Mouse (Mus musculus) urinary bladder, postnatal 25 days (tissue): ENCODE measurements around the gene 2010111I01Rik.

Experiments used
- DNase-seq: peaks from one replicate; pipeline ENCODE4 v3.0.0; 2022; ENCODE audit warnings: low spot score

Gene 2010111I01Rik

DNA sequence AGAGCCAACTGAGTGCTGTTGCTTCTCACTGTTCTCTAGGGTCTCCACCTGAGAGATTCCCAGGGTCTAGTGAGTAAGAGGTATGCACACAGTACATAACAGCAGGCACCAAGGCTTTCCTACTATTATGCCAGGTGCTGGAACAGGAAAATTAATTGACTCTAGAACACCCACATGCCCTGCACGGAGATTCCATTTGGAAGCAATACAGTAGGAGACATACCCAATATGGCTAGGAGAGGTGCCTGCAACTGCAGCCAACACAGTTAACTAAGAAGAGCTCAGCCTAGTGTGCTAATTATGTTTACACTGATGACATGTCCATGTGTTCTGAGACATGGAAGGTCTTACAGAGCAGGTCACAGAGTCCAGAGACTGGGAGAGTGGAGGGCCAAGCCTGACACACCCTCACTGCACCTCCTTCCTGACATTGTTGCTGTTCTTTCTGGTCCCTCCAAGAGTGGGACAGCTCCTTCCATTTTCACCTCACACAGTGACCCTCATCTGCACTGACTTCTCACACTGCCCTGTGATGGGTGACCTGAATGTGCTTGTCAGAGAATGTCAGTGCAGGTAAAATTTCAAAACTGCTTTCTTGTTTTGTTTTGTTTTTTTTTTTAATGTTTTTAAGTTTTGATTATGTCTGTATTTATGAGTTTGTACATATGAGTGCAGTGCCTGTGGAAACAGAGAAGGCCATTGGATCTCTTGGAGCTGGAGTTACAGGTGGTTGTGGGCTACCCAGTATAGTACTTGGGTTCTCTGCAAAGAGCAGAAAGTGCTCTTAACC lies 297.7 kb downstream of the 2010111I01Rik start:
- no peak for DNase-seq

DNA sequence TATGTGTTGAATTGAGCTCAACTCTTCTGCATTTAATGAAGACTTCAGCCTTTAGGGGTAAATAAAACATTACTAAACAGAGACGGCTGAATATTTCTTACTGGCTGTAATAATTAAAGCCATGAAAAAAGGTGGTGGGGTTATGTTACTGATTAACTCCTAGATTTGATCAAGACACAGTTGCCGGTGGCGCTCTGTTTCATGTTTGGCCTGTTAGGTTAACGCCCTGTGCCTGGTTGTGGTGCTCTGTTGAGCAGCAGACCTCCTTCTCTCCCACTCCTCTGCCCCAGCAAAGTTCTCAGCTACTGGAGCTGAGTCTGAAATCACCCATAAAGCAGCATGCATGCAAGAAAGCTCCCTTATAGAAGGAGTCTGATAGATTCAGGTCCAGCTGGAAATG lies 303.7 kb downstream of the 2010111I01Rik start:
- no peak for DNase-seq

DNA sequence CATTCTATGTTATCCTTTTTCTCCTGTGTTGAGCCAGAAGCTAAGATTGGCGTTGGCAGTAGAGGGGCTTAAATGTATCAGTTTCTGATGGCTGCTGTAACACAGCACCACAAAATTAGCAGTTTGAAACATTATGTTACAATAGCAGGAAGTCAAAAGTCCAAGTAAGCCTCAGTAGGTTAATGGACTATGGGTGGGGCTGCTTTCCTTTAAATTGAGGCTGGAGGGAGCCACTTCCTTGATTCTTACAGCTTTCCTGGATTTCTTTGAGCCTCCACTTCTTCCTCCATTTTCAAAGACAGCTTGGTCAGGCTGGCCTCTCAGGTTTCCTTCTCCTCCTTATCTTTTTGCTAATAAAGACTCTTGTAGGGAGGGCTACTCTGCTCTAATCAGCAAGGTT lies 304.1 kb downstream of the 2010111I01Rik start:
- DNase-seq: no peak

DNA sequence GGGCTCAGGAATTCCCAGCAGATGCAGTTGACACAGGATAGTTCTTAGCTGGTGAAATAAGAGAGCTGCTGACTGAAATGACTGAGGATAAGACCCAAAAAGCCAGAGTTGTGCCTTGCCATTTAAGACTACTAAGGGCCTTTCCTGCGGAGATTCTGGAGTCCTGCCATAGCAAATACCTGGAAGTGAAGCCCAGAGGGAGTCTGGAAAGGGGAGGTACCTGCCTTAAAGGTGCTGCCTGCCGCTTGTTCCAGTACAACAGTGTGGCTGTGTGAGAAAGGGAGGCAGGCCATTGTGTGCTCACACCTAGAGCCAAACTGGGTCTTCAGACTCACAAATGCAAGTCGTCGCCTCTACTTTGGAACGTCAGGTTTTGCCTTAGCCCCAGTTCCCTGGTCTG lies 305.5 kb downstream of the 2010111I01Rik start:
- no peak for DNase-seq

DNA sequence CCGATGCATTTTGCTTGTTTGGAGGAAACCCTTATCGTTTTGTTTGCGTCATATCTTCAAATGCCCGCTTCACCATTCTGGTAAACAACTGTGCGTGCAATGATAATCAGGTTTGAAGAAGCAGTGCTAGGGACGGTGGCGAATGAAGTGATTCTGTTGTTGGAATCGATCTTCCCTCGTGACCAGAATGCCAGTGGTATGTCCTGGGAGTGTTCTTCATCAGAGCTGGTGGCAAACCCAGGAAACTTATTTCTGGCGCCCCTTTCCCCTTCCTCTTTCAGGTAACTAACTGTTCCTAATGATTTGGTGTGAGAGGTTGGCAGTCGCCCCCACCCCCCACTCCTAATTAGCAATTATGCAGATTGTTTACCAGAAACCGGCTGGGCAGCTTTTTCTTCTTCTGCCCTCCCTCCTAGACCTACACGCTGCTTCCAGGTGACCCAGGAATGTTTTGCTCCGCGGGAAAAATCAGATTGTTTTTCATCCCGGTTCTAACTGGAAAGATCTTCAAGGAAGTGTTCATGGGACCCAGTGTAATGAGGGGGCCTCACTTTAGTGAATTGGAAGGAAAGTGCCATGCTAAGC lies 307.4 kb downstream of the 2010111I01Rik start:
- no peak for DNase-seq

DNA sequence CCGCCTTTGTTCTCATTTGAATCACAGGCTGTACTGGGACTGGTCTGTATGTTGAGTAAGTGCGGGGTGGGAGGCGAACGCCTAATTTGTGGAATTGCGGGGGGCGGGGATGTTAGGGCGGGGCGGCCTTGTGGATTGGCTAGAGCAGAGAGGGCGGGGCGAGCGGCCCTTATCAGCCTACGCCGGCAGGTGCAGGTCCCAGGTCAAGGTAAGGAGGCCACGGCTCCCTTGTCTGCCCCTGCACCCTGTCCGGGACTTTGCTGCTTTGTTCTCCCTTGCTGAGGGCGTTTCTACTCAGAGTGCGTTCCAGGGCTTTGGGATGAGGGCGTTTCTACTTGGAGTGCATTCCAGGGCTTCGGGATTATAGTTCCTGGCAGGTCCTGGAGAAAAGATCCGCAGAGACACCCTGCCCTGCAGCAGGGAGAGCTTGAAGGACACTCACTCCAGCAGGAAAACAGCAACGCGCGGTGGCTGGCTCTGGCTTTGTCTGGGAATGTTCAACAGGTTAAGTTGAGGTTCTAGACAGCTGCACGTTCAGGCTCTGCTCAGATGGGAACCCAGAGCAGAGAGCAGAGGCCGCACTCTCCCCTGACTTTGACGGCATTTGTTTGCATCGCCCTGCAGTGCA lies 308.0 kb downstream of the 2010111I01Rik start:
- peak; percentile 50 for DNase-seq

DNA sequence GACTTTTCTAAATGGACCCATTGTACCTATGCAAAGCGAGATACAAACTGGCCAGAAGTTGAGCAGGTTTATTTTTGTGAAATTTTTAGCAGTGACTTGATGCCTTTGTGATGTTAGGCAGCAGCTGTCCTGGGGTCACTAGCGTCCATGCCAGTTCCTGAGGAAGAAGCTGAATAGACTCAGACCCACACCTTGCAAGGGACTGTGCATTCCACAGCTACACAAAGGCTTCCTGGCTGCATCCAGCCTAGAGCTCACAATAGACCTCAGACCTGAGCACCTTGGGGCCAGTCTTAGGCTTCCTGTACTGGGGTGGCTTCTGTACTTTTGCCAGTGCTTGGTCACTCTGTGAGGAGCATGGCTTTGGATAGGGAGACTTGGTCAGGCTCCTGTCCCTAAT lies 309.2 kb downstream of the 2010111I01Rik start:
- no peak for DNase-seq

DNA sequence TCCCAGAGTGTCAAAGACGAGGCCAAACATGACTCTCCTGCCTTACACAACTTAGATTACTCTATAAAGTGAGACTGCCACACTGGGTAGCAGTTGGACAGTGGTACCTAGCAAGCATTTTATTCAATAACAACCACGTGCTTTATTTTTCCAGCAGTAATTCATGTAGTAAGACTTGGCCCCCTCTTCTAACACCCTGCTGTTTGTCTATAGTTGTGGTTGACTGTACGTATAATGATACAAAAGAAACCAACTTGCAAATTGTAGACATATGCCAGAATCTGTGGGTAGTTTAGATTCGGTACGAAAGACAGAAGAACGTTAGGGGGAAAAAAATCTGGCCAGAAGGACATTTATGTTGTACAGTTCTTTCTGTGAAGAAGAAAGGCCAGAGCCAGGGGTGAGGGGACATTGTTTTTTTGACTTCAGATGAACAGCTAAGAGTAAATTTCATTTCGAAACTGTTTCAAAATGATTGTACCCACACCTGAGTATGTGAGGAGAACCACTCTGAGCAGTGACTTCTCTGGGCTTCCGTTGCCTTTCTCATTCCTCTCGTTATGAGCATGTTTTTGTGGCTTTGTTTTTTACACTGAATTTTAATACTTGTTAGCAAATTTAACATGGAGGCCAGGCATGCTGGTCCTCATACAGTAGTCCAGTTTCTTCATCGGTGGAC lies 309.9 kb downstream of the 2010111I01Rik start:
- no peak for DNase-seq

DNA sequence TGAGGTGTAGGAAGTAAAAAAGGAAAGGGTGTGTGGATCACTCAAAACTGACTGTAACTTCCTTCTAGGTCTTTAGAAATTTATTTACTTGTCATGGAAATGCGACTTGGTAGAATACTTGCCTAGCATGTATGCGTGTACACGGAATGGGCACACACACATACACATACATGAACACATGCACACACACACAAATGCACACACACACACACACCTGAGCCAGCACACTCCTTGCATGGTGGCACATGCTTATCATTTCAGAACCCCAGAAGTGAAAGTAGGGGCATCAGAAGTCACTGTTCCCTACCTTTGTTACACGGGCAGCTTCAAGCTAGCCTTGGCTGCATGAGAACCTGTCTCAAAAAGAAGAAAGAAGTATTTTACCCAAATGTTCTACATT lies 311.7 kb downstream of the 2010111I01Rik start:
- no peak for DNase-seq

DNA sequence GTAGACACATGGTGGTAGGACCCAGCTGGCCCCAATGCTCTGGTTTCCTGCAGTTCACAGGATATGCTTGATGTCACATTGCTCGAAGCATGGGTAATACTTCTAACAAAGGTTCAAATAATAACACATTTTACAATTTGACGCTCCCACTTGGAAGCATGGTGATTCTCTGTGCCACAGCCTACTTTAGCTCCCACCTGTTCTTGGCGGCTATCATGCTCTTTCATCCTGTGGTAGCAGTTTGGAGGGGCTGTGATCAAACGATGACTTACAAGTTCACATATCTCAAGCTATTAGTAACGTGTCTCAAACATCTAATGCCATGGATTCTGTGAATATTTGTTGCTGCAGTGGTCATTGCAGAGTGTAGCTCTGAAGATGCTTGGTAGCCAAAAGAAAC lies 312.6 kb downstream of the 2010111I01Rik start:
- DNase-seq: no peak

DNA sequence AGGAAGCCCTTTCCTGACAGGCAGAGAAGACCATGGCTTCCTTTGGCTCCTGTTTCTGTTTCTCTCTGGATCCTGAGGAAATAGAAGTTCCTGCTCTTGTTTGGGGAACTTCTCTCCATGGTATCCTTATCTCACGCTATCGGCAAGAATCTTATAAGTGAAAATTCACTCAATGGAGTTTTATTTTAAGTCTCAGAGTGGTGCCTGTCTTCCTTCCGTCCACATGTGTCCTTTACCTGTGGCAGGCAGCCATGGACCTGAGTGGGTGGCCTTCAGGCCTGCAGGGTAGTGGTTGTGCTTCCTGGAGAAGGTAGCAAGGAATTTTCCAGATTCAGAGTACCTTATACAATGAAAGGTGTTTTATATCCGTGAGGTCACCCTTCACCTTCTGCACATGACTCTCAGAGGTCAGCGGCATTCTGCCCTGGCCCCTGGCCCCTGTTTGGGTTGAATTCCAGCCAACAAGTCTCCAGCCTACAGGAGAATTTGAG lies 313.5 kb downstream of the 2010111I01Rik start:
- DNase-seq: no peak

DNA sequence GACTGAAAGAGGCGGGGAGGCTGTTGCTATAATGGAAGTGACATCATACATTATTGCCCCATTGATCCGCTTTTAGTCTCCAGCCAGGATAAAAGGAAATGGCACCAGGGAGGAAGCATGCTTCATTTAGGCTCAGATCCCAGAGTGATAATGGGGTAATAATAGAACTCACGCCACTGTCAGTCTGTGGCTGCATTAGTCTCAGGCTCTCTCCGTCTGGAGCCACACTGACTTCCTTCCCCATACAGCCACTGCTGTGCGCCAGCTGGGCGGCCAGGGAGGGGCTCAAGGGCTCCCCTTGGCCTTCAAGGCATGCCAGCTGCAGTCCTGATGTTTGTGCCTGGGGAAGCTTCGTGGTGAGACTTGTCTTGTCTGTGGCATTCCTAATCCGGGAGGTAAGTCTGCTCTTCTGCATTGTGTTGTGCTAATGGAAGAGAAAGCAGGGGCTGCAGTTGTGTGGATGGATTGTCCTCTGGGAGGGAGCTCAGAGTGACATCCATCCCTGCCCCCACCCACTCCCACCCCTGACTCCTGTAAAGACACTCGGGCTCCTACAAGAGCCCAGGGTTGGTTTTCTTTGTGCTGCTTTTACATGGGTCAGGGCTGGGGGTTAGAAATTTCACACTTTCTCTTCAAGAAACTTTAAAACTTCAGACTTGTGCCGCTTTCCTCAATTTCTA lies 314.2 kb downstream of the 2010111I01Rik start:
- DNase-seq: no peak

DNA sequence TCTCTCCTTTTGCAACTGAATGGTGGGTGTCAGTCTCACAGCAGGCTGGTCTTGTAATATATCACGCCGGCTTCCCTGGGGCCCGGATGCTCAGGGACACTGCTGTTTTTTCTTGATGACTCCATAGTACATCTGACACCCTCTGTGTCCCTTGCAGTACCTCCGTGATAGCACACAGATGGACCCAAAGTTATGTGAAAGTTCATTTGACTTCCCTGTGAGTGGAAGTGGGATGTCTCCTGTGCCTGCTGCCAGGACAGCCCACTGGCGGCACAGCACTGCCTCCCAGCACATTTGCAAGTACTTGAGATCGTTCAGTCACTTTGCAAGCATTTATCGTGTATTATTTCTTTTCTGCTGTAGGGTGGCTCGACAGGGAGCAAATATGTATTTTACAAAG lies 315.1 kb downstream of the 2010111I01Rik start:
- DNase-seq: no peak

DNA sequence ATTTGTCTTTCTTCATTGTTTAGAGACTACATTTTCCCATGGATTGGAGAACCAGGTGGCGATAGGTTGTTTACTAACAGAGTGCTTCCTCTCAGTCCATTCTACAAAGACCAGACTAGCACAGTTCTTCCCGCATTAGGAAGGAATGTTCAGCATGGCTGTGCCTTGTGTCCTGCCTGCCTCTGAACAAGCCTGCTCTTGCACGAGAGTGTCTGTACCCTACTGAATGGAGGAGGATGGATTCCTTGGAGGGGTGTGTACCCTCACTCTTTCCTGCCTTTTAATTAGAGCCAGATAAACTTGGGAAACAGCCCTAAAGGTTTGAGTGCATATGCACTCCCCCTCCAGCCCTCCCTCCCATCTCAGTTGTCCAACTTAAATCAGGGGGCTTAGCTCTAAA lies 315.7 kb downstream of the 2010111I01Rik start:
- no peak for DNase-seq

DNA sequence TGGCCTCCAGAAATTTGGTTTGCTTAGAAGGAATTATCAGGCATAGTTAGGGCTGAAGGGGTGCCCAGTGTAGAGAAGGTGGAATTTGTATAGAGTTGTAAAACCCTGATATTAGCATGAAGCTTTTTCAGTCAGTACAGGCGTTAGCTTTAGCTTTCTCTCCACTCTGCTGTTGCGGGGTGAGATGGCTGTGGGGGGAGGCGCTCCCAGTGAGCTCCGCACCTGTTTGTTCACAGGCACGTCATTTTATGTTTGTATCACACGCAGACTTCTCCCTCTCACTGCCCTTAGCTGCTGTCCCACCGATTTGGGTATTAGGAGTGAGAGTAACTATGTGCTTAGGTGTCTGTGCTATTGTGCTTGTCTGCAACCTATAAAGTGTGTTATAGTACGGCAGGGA lies 316.5 kb downstream of the 2010111I01Rik start:
- no peak for DNase-seq

DNA sequence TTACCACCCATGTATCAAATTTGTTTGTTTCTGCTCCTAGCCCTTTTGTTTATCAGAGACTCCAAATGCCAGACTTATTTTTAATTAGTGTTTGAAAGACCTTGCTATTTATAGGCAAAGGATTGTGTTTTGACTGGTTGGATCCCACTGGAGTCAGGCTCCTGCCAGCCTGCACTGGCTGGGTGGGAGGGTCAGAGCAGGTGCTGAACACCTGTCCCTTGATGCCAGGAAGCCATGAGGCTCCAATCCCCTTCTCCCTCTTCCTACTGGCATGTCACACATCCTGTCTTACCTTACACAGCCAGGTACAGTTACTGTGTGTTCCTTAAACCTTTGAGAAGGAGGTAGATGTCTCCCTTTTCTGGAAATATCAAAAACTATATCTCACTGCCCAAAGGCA lies 318.5 kb downstream of the 2010111I01Rik start:
- no peak for DNase-seq

DNA sequence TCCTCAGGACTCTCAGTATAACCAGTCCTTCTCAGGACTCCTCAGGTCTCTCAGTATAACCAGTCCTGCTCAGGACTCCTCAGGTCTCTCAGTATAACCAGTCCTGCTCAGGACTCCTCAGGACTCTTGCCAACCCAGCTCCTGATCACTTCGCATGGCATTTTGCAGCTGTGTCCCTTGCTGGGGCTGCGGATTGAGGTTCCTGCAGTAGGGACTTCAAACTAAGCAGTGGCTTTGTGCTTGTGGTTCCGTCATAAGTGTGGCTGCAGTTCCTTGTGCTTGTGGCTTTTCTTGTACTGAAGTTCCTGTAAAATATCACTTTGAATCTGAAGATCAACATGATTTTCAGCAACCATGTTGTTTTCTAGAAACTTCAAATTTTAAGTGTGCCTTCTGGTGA lies 320.1 kb downstream of the 2010111I01Rik start:
- no peak for DNase-seq

DNA sequence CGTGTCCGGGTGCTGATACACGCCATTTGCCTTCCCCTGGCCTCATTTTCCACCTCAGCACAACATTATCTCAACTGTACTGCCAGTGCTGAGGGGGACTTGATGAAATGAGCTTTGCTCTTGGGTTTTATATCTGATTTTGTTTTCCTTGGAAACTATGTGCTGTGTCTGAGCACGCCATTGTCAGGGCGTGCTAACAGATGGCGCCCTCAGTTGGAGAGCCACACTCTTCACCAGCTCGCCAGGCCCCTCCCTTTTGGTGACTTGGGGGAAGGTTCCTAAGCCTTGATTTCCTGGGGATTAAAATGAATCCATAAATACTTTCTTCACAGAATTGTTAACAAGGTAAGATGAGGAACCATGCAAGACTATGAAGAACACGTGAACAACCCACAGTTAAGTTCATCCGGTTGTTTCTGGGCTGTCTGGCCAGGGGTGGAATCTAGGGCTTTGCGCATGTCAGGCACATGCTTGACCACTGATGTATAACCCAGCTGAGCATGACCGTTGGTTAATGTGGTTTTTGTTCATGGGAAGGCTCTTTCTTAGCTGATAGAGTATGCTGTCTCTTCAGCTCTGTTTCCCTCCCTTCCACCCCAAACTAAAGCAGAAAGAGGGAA lies 321.9 kb downstream of the 2010111I01Rik start:
- DNase-seq: no peak

DNA sequence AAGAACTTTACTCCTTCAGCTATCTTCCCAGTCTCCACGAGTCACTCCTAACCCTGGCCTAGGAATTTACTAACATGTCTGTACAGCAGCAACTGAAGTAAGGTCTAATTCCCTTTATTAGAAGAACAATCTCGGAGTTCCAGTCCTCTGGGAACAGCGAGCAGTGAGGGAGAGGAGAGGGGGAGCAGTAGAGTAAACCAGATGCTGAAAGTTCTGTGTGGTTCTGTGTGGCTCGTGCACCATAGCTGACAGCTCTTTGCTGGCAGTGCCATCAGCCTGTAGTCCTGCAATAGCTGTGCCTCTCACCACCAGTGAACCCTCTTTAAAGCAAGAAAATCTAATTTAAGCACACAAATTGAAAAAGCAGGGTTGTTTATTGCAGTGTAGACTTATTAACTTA lies 324.5 kb downstream of the 2010111I01Rik start:
- no peak for DNase-seq

DNA sequence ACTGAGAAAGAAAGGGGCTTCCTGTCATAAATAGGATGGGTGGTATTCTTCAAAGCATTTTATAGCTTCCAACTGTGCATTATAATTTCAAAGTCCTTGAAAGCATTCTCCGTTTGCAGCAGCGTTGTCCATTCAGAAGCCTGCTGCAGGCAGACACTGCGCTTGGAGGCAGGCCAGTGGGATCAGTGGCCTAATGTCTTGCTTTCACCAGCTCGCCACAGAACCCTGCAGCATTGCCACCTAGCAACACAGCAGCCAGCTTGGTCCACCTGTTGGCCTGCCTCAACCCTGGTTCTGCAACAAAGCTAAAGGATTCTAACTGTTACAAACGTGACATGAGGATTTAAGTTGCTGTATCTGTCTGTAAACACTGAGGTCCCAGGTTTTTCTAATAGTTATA lies 325.0 kb downstream of the 2010111I01Rik start:
- no peak for DNase-seq

DNA sequence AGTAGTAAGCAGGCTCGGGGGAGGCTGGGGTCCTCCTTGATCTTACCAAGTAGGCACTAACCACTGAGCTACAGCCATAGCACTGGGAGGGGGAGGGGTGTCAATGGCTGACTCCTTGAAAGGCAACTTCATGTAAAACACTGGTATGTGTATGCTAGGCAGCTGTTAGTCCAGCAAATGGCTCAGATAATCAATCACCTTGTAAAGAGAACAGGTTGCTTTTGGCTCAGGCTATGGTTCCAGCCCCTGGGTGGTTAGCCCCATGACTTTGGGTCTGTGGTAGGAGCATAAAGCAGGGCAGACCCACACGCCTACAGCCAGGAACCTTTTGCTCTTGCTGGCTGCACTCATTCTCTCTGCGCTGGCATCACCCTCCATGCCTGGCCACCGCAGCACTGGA lies 325.4 kb downstream of the 2010111I01Rik start:
- no peak for DNase-seq

DNA sequence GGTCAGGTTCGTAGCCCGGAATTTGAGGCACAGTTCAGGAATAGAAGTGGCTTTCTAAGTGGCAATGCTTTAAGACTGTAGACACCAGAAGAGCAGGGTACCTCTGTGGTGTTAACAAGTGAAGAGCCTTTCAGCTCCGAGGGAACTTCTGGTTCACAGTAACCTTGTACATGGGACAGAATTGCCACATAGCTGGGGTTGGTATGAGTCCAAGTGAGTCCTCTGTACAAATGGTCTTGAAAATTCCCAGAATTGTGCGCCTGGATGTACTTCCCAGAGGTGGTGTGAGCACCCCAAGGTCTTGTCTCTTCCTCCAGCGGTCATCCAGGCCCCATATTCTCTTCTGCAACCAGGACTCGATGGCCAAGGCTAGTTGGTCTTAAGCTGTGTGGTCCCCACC lies 326.3 kb downstream of the 2010111I01Rik start:
- no peak for DNase-seq
